19 mouse cellular contexts compared by ENCODE assay signal in genomic region chr1:25706299-25706698, GRCm38 (mm10).
DNase-seq lines count a peak whose midpoint lies in the region; ATAC-seq lines count a peak whose summit lies in the region.
"Had no signal": no experiment of that assay in that cellular context is flagged by ENCODE, and none has a peak within 500 bp of the region (broad histone marks: within the 10 kb centered on the region; RNA-seq: fewer than 3 reads in every experiment).

No protein-coding gene starts in this region.

- H3K27ac ChIP-seq in midbrain, embryonic 11.5 days (ENCODE audit: low read depth, low read length), result no peak overlapping the region
- no peak overlapping the region for H3K27ac ChIP-seq in midbrain, embryonic 16.5 days (ENCODE audit: low read length)

- H3K9ac ChIP-seq in midbrain, embryonic 11.5 days (ENCODE audit: low read length), result no peak overlapping the region
- no peak overlapping the region for H3K9ac ChIP-seq in midbrain, embryonic 16.5 days (ENCODE audit: low read depth, low read length)

- peak; percentile 60; the same call in 1 of the 2 replicates for ATAC-seq in frontal cortex, adult (ENCODE audit: low TSS enrichment)
- no peak for ATAC-seq in midbrain, embryonic 11.5 days (ENCODE audit: low FRiP score)
- no peak for ATAC-seq in midbrain, embryonic 16.5 days
- ATAC-seq: activated CD4-positive, CD25-positive, alpha-beta regulatory T cell, adult 4 months; CD4-positive, CD25-positive, alpha-beta regulatory T cell, adult 4 months; Patski had no signal

- no peak for DNase-seq in frontal cortex, postnatal 10 days (ENCODE audit: low spot score in 2 of 2)
- DNase-seq in midbrain, embryonic 11.5 days (ENCODE audit: low spot score, missing footprints), result peak; percentile 76
- DNase-seq: adrenal gland, adult 2 months; adrenal gland, adult 8-10 months; adrenal gland, postnatal 10 days; adrenal gland, postnatal 14 days; adrenal gland, postnatal 25 days; adrenal gland, postnatal 36 days; B cell, adult 2 months; cerebellum, adult 11 months; cerebellum, adult 11-12 months; cerebellum, adult 18-20 months had no signal

- no peaks in the 10 kb centered on the region for H3K27me3 ChIP-seq in midbrain, embryonic 11.5 days (ENCODE audit: control insufficient read depth, insufficient read depth, low read length)
- H3K27me3 ChIP-seq in midbrain, embryonic 16.5 days (ENCODE audit: control insufficient read depth, insufficient read depth, low read depth, low read length), result no peaks in the 10 kb centered on the region
- H3K27me3 ChIP-seq: CH12.LX, Patski had no signal

- no peaks in the 10 kb centered on the region for H3K4me1 ChIP-seq in midbrain, embryonic 11.5 days (ENCODE audit: control insufficient read depth, insufficient read depth, low read length)
- H3K4me1 ChIP-seq in midbrain, embryonic 16.5 days (ENCODE audit: control insufficient read depth, insufficient read depth, low read length), result no peaks in the 10 kb centered on the region

- H3K4me2 ChIP-seq in midbrain, embryonic 11.5 days, result no peak overlapping the region
- no peak overlapping the region for H3K4me2 ChIP-seq in midbrain, embryonic 16.5 days (ENCODE audit: low read length)

- no peak overlapping the region for H3K4me3 ChIP-seq in midbrain, embryonic 11.5 days (ENCODE audit: low read depth, low read length)
- H3K4me3 ChIP-seq in midbrain, embryonic 16.5 days (ENCODE audit: low read depth, low read length), result no peak overlapping the region

- no peaks in the 10 kb centered on the region for H3K36me3 ChIP-seq in midbrain, embryonic 11.5 days (ENCODE audit: control insufficient read depth, insufficient read depth, low read length)
- H3K36me3 ChIP-seq in midbrain, embryonic 16.5 days (ENCODE audit: control insufficient read depth, insufficient read depth, low read length), result no peaks in the 10 kb centered on the region
- H3K36me3 ChIP-seq: G1E had no signal

- WGBS in midbrain, embryonic 11.5 days, result 98% methylated on average over 2 of the region's 2 CpGs
- WGBS in midbrain, embryonic 16.5 days, result 92% methylated on average over 2 of the region's 2 CpGs

- H3K9me3 ChIP-seq in midbrain, embryonic 11.5 days (ENCODE audit: control insufficient read depth, low read length), result no peaks in the 10 kb centered on the region
- no peaks in the 10 kb centered on the region for H3K9me3 ChIP-seq in midbrain, embryonic 16.5 days (replicated peaks; ENCODE audit: control insufficient read depth, low read length, poor library complexity, severe bottlenecking)
- H3K9me3 ChIP-seq: G1E had no signal
